Mouse (Mus musculus) monocyte, adult 2 months (primary cell): ENCODE results near the gene Dock10.
A peak's percentile ranks its signal among the peaks of the same experiment; 100 is the strongest.

Source experiments
- DNase-seq, 2 experiments: peaks; one replicate each; pipeline ENCODE4 v3.0.0; 2022; ENCODE audit warnings: low spot score in 2 of 2, low read depth in 1 of 2

Gene Dock10

GRCm38 (mm10) chr1:80496360-80496759 is 262.0 kb downstream of the Dock10 start:
- peak in 1 of 2 experiments; percentile 5 for DNase-seq

- DNase-seq = no peak
Observed at GRCm38 (mm10) chr1:80483419-80483818, 274.9 kb downstream of the Dock10 start.

GRCm38 (mm10) chr1:80474942-80475341 is 283.4 kb downstream of the Dock10 start:
- no peak for DNase-seq

GRCm38 (mm10) chr1:80472395-80472794 is 285.9 kb downstream of the Dock10 start:
- DNase-seq = no peak

GRCm38 (mm10) chr1:80461348-80461747 is 297.0 kb downstream of the Dock10 start, which contains the start of gene Gm45261:
Gene Gm45261 (minus strand): TSS chr1:80461448.
- no peak for DNase-seq

GRCm38 (mm10) chr1:80459923-80460322 is 298.4 kb downstream of the Dock10 start:
- DNase-seq = no peak

GRCm38 (mm10) chr1:80459477-80459876 is 298.9 kb downstream of the Dock10 start:
- no peak for DNase-seq

GRCm38 (mm10) chr1:80453971-80454370 is 304.4 kb downstream of the Dock10 start:
- peak; percentile 8 to 46 for DNase-seq

- DNase-seq = peak; percentile 6 to 12
Observed at GRCm38 (mm10) chr1:80451914-80452549, 306.3 kb downstream of the Dock10 start.
